Mouse (Mus musculus) kidney, embryonic 15.5 days (tissue): ENCODE results near the gene Sde2. TPM values are rescaled to one million over a fixed set of nuclear protein-coding genes. Genes with fewer than 3 reads are reported as not detected.

Experiments
- ATAC-seq: fragments of 200-750 bp; cut with Nextera tagmentation; replicated peaks from 2 replicates; pipeline ENCODE4 v1.8.0; 2017; ENCODE audit warnings: moderate TSS enrichment; ENCODE audit not compliant: low FRiP score
- H3K27ac ChIP-seq: fragments of 300-500 bp; sonication (generic); 2 replicates; pipeline ENCODE4 v1.5.1; 2015; ENCODE audit warnings: mild to moderate bottlenecking, inconsistent platforms
- H3K27me3 ChIP-seq: fragments of 300-500 bp; sonication (generic); 2 replicates; pipeline ENCODE4 v1.6.1; 2015; ENCODE audit warnings: inconsistent platforms
- H3K36me3 ChIP-seq: fragments of 300-500 bp; sonication (generic); 2 replicates; pipeline ENCODE4 v1.6.1; 2015; ENCODE audit warnings: inconsistent platforms
- H3K4me1 ChIP-seq: fragments of 300-500 bp; sonication (generic); 2 replicates; pipeline ENCODE4 v1.6.1; 2015; ENCODE audit warnings: inconsistent platforms
- H3K4me2 ChIP-seq: fragments of 300-500 bp; sonication (generic); 2 replicates; pipeline ENCODE4 v1.6.1; 2015; ENCODE audit warnings: moderate library complexity, mild to moderate bottlenecking, inconsistent platforms
- H3K4me3 ChIP-seq: fragments of 300-500 bp; sonication (generic); replicated peaks from 2 replicates; pipeline ENCODE4 v1.5.1; 2015; ENCODE audit warnings: mild to moderate bottlenecking, inconsistent platforms
- H3K9ac ChIP-seq: fragments of 300-500 bp; sonication (generic); 2 replicates; pipeline ENCODE4 v1.6.1; 2015; ENCODE audit warnings: mild to moderate bottlenecking, inconsistent platforms
- H3K9me3 ChIP-seq: fragments of 300-500 bp; sonication (generic); replicated peaks from 2 replicates; pipeline ENCODE4 v1.6.1; 2016; ENCODE audit warnings: inconsistent platforms
- WGBS: fragments of 180-500 bp; shearing (Covaris S2); methylation state at CpG from one replicate; pipeline ENCODE4 v1.1.7; 2015; ENCODE audit warnings: mixed read lengths; 5-methylcytosine and 5-hydroxymethylcytosine counted together
- polyA plus RNA-seq: library from polyadenylated mRNA; unstranded; fragments of >200 nt; fragmentation: Nextera tagmentation; extraction: Ambion mirVana; gene quantifications from 2 replicates; pipeline ENCODE4 v1.2.1, GENCODE M21; 2015

Sde2 gene
- polyA plus RNA-seq, 1 experiment from 2014 or later = 38.7 TPM

- WGBS = 90% methylated on average over 11 of the region's 11 CpGs
Measured at GRCm38 (mm10) chr1:180916425-180916824, 65.5 kb downstream of the Sde2 start.

GRCm38 (mm10) chr1:180917053-180917452 lies 66.1 kb downstream of the Sde2 start:
- H3K4me3 ChIP-seq = no peak overlapping the region
- no peak for ATAC-seq
- H3K4me1 ChIP-seq = no peaks in the 10 kb centered on the region
- no peak overlapping the region for H3K4me2 ChIP-seq
- no peak overlapping the region for H3K27ac ChIP-seq
- WGBS = 53% methylated on average over 1 of the region's 1 CpGs
- no peak overlapping the region for H3K9ac ChIP-seq
- no peaks in the 10 kb centered on the region for H3K27me3 ChIP-seq
- H3K9me3 ChIP-seq = no peaks in the 10 kb centered on the region
- H3K36me3 ChIP-seq = no peaks in the 10 kb centered on the region

More at GRCm38 (mm10) chr1:180916425-180916824, 65.5 kb downstream of the Sde2 start:
- ATAC-seq = no peak
- no peak overlapping the region for H3K27ac ChIP-seq
- no peaks in the 10 kb centered on the region for H3K27me3 ChIP-seq
- no peak overlapping the region for H3K4me3 ChIP-seq
- H3K9ac ChIP-seq = no peak overlapping the region
- no peak overlapping the region for H3K4me2 ChIP-seq
- peaks cover 3% of the 10 kb centered on the region for H3K4me1 ChIP-seq
- no peaks in the 10 kb centered on the region for H3K36me3 ChIP-seq
- no peaks in the 10 kb centered on the region for H3K9me3 ChIP-seq

Other genes starting within 250 kb of the Sde2 start
- gene Lin9, start 210.0 kb upstream of the Sde2 start, polyA plus RNA-seq = 21.0 and 22.9 TPM in 2 replicates
- gene Mixl1, start 154.1 kb upstream of the Sde2 start, polyA plus RNA-seq = 0.39 and 0.59 TPM in 2 replicates
- gene Acbd3, start 125.1 kb upstream of the Sde2 start, polyA plus RNA-seq = 22.1 and 24.2 TPM in 2 replicates
- gene H3f3a, start 37.2 kb upstream of the Sde2 start, polyA plus RNA-seq = 2,677 and 2,753 TPM in 2 replicates
- gene Lefty2, start 42.0 kb downstream of the Sde2 start, polyA plus RNA-seq = 0.12 TPM in 1 of 2 replicates, not detected in the other
- 96.2 and 103 TPM in 2 replicates for gene Pycr2, start 53.2 kb downstream of the Sde2 start, polyA plus RNA-seq
- 1.3 TPM in 2 replicates for gene Lefty1, start 83.9 kb downstream of the Sde2 start, polyA plus RNA-seq
- 10.2 and 12.5 TPM in 2 replicates for gene Tmem63a, start 91.2 kb downstream of the Sde2 start, polyA plus RNA-seq
- gene Ephx1, start 169.8 kb downstream of the Sde2 start, polyA plus RNA-seq = 5.7 and 5.8 TPM in 2 replicates
- gene 9130409I23Rik, start 200.1 kb downstream of the Sde2 start, polyA plus RNA-seq = not detected in 2 replicates